Mouse (Mus musculus) adipocyte (in vitro differentiated cells): ENCODE data around the gene Dusp10.

ENCODE experiments used
- DNase-seq: peaks from one replicate; pipeline ENCODE4 v3.0.0-alpha.2; 2016; ENCODE audit warnings: low spot score

Gene Dusp10

GRCm38 (mm10) chr1:184030070-184030802 is 17.1 kb downstream of the Dusp10 start:
- no peak for DNase-seq

GRCm38 (mm10) chr1:184032682-184033389 is 19.7 kb downstream of the Dusp10 start:
- DNase-seq, result peak; percentile 58

- DNase-seq, result no peak
These were observed 20.4 kb downstream of the Dusp10 start for GRCm38 (mm10) chr1:184033390-184034010.

- peak; percentile 100 for DNase-seq
These were observed 21.0 kb downstream of the Dusp10 start, which contains the start of gene 1700056E22Rik for GRCm38 (mm10) chr1:184034011-184034557. 1700056E22Rik (minus strand) TSS chr1:184034301.

- DNase-seq, result peak; percentile 47
These were observed 21.7 kb downstream of the Dusp10 start for GRCm38 (mm10) chr1:184034741-184035181.

- DNase-seq, result peak; percentile 50
These were observed 22.3 kb downstream of the Dusp10 start for GRCm38 (mm10) chr1:184035346-184035903.

GRCm38 (mm10) chr1:184037802-184038201 is 24.7 kb downstream of the Dusp10 start:
- no peak for DNase-seq

GRCm38 (mm10) chr1:184039301-184039700 is 26.2 kb downstream of the Dusp10 start:
- DNase-seq, result no peak

GRCm38 (mm10) chr1:184040181-184040580 is 27.1 kb downstream of the Dusp10 start:
- DNase-seq, result no peak

GRCm38 (mm10) chr1:184040906-184041305 is 27.8 kb downstream of the Dusp10 start:
- no peak for DNase-seq

- peak; percentile 74 for DNase-seq
These were observed 28.9 kb downstream of the Dusp10 start for GRCm38 (mm10) chr1:184041778-184042573.

- DNase-seq, result no peak
These were observed 29.6 kb downstream of the Dusp10 start for GRCm38 (mm10) chr1:184042745-184043144.

- DNase-seq, result no peak
These were observed 30.3 kb downstream of the Dusp10 start for GRCm38 (mm10) chr1:184043391-184043790.

- DNase-seq, result no peak
These were observed 33.1 kb downstream of the Dusp10 start for GRCm38 (mm10) chr1:184046070-184046677.

GRCm38 (mm10) chr1:184047818-184048217 is 34.7 kb downstream of the Dusp10 start:
- DNase-seq, result no peak

GRCm38 (mm10) chr1:184048675-184049418 is 35.7 kb downstream of the Dusp10 start:
- DNase-seq, result no peak

GRCm38 (mm10) chr1:184051286-184051685 is 38.2 kb downstream of the Dusp10 start:
- DNase-seq, result no peak

- peak; percentile 45 for DNase-seq
These were observed 38.7 kb downstream of the Dusp10 start for GRCm38 (mm10) chr1:184051824-184052223.

- no peak for DNase-seq
These were observed 39.2 kb downstream of the Dusp10 start for GRCm38 (mm10) chr1:184052331-184052730.

GRCm38 (mm10) chr1:184053141-184053540 is 40.0 kb downstream of the Dusp10 start:
- DNase-seq, result no peak
